Mouse (Mus musculus) CD4-positive helper T cell, adult 2 months (primary cell): ENCODE measurements around the gene Rab3il1.

ENCODE experiments used
- DNase-seq: peaks from one replicate; pipeline ENCODE4 v3.0.0-alpha.2; 2012; ENCODE audit warnings: low read depth, missing footprints, low spot score

Gene Rab3il1

DNA sequence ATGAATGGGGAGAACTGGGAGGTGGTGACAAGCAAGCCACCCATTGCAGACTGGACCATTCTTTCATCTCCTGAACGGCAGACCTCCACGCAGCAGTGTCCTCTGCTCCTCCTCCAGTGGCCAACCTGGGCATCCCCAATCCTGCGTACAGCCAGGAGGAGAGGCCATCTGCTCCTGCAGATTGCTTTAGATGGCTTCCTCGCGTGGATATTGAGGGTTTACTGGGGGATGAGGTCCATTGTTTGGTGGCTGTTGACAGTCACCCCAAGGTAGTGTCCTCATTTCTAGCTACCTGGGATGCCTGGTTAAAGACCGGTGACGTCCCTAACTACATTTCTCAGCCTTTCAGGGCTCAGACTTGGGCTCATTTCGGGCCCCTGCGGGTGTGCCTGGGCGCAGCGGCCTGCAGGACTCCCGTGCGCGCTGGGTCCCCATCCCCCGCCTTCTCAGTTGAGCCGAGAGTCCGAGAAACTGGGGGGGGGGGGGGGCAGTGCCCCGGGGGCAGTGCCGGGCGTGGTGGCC lies 39.5 kb downstream of the Rab3il1 start:
- DNase-seq, result no peak

- peak; percentile 9 for DNase-seq
Observed at GRCm38 (mm10) chr19:10041388-10042148, 40.1 kb downstream of the Rab3il1 start, which contains the start of gene Fads3. Gene Fads3, plus strand, starts transcription at chr19:10041569.

DNA sequence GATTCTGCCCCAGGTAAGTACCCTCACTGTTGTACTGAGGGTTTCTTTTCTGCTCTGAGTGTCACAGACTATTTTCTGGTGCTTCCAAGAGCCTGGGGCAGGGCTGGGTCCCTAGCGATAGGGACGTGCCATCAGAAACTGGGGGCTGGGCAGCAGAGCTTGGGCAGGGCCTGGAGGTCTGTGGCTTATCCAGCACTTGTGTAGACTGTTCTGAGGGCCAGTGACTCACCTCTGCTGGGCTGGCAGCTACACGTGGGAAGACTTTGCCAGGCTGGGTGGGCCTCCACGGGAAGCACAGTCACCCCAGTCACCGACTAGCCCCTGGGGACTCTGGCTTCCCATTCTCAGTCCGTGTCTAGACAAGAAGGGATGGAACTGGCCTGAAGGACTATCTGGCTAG lies 40.8 kb downstream of the Rab3il1 start:
- no peak for DNase-seq

GRCm38 (mm10) chr19:10042816-10043215 lies 41.3 kb downstream of the Rab3il1 start:
- DNase-seq, result no peak

GRCm38 (mm10) chr19:10043643-10044042 lies 42.2 kb downstream of the Rab3il1 start:
- no peak for DNase-seq

DNA sequence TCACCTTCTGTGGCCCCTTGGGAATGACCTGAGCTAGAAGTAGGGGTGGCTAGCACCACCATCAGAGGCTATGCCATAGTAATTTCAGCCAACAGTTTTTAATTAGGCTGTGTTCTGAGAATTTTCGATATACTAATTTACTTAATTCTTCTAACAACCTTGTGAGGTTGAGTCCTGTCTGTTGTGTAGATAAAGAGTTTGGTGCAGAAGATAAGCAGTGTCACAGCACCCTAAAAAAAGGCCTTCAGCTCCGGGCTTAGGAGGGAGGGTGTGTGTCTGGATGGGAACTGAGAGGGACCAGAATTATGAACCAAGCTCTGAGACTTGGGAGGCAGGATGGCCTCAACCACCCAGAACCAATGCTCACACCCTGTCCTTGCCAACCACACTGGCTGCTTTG lies 44.2 kb downstream of the Rab3il1 start:
- no peak for DNase-seq

DNA sequence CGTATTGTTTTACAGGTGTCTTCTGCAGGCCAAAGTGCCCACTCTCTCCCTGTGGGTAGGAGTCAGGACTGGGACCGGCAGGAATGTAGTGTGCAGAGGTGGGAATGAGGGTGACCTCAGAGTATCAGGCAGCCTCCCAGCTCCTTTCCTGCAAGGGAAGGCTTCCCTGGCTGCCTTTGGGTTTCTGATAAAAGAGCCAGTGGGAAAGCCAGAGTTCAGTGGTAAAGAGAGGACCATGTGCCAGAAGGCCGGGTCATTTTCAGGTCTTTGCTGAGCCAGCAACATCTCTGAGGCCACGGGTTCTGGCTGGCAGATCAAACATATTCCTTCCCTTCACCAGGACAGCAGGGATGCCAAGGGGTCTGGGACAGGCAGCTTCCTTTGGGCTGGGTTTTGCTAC lies 44.9 kb downstream of the Rab3il1 start:
- no peak for DNase-seq

- DNase-seq, result no peak
Observed at GRCm38 (mm10) chr19:10046983-10047382, 45.5 kb downstream of the Rab3il1 start.

GRCm38 (mm10) chr19:10049533-10049932 lies 48.1 kb downstream of the Rab3il1 start:
- DNase-seq, result no peak

GRCm38 (mm10) chr19:10050438-10050837 lies 49.0 kb downstream of the Rab3il1 start:
- DNase-seq, result no peak

DNA sequence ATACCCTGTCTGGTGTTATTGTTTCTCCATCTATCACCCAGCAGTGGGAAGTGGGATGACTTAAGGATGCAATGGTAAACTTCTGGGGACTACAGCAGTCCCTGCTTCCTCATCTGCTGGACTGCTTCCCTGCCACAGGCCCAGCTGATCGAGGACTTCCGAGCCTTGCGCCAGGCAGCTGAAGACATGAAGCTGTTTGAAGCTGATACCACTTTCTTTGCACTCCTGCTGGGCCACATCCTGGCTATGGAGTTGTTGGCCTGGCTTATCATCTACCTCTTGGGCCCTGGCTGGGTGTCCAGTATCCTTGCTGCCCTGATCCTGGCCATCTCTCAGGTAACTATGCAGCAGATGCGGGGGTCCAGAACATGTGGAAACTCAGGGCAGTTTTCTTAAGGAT lies 51.2 kb downstream of the Rab3il1 start:
- DNase-seq, result no peak

DNA sequence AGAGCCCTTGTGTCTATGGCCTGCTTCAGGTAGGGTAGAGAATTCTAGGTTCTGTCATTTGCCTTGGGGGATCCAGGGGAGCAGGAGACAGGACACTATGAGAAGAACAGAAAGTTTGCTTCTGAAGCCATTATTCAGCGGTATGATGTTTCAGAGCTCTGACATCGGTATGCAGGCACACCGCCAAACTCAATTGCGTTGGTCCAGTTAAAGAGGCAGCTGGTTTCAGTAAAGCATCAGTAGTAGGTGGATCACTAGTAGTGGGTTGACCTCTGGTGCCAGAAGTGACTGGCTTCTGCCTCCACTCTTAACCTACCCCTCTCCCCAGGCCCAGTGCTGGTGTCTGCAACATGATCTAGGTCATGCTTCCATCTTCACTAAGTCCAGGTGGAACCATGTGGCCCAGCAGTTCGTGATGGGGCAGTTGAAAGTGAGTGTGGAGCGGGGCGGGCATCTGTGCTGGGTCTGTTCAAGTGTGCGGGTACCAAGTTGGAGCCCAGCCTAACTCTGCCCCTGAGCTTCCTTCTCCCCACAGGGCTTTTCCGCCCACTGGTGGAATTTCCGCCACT lies 52.3 kb downstream of the Rab3il1 start:
- DNase-seq, result no peak

- DNase-seq, result no peak
Observed at GRCm38 (mm10) chr19:10054361-10055075, 53.0 kb downstream of the Rab3il1 start.

- DNase-seq, result no peak
Observed at GRCm38 (mm10) chr19:10055261-10055660, 53.8 kb downstream of the Rab3il1 start.

DNA sequence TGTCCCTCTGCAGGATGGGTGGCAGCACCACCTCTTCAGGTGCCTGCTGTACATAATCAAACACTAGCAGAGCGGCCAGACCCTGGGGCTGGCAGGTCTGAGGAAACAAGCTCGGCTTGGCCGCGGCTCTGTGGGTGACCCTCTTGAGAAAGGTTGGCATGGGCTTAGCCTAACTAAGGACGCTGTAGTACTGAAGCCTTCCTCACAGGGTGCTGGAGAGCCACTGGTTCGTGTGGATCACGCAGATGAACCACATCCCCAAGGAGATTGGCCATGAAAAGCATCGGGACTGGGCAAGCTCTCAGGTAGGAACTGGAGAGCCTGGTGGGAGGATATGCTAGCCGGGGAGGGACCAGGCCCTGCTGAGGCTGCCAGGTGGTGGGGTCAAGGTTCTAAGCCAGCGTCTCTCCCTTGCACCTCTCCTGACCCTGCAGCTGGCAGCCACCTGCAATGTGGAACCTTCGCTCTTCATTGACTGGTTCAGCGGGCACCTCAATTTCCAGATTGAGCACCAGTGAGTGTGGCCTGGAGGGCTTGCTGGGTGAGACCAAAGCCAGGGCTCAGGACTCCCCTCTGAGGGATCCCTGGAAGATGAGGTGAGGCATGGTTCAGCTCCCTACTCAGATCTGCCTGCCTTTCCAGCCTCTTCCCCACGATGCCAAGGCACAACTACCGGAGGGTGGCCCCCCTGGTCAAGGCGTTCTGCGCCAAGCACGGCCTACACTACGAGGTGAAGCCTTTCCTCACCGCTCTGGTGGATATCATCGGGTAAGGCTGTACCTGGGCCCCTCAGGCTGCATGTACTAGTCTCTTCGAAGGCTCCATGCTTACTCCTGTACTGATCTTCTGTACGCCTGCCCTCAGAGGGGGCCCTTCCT lies 54.6 kb downstream of the Rab3il1 start:
- DNase-seq, result no peak

GRCm38 (mm10) chr19:10056686-10057085 lies 55.2 kb downstream of the Rab3il1 start:
- no peak for DNase-seq

DNA sequence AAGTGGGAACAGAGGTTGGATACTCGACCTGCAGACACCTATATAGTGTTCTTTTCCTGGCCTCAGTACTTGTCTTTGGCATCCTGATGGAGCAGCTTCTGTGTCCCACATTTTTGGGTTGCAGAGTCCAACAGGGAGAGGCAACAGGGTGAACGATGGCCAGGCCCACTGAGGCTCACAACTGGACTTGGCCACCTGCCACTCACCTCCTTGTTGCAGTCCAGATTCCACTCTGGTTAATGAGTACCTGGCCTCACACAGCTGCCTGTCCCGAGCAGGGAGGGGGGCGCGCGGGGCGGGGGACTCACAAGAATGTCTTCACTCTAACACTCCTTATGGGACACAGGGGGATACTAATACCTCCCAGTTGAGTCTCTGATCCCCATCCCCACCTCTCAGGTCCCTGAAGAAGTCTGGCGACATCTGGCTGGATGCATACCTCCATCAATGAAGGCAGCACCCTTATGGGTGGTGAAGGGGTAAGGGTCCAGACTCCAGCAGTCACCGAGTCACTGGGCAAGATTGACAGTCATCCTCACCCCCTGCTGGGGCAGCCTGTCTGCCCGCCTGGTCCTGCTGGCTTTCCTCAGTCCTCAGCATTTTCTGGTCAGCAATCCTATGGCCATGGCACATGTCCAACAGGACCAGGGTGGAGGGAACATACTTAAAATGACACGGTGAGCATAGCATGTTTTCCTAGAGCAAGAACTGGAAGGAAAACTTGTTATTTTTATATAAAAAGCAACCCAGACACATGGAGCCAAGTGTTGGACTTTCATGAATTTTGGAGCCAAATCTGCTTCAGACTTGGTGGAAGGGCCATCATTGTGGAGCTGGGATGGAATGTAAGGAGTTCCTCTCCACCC lies 56.2 kb downstream of the Rab3il1 start:
- no peak for DNase-seq

- DNase-seq, result no peak
Observed at GRCm38 (mm10) chr19:10058352-10058825, 56.9 kb downstream of the Rab3il1 start.

DNA sequence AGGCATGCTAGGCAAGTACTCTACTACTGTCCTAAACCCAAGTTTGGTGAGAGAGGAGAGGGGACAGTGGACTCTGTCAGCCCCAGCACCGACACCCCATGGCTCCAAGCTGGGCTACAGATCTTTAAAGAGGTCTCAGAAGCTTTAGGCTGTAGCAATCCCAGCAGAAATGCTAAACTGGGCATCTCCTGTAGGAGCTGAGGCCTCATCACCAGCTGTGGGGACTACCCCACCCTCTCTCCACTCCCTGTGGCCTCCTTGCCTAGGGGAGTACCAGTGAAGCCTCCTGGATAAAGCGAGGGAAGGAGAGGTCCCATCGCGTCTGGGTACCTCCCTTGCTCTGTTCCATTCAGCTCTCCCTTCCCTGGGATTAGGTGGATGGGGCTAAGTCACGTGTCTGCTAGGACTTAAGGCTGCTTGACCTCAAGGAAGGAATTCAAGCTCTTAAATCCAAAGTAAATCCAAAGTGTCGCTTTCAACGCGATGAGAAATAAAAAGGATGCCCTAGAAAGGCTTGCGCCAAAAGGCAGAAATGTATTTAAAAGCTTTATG lies 57.5 kb downstream of the Rab3il1 start:
- DNase-seq, result no peak
